Mouse (Mus musculus): ENCODE data around the gene Ncoa1.

GRCm38 (mm10) chr12:4418824-4419223, 58.2 kb downstream of the Ncoa1 start:
- TF ChIP-seq POLR2A (IDR thresholded peaks at IDR 0.05; ENCODE audit: insufficient read depth, low read depth, low read length) (no peak), CTCF (IDR thresholded peaks at IDR 0.05; ENCODE audit: insufficient read depth, low read depth, low read length) (no peak)

All from olfactory bulb, adult 2 months (tissue).